Mouse (Mus musculus) cerebellum, adult 2 months (tissue): ENCODE measurements at regions not wholly inside any gene's neighbourhood (a gene's known extent, or its start where the extent isn't known, plus 50 kb on each side); places are given as distances from the start of the nearest gene placed in this dataset.

ENCODE experiments used
- CTCF ChIP-seq: fragments of 200-500 bp; IDR thresholded peaks from 2 replicates; pipeline ENCODE4 v1.5.1; 2011; ENCODE audit warnings: low read depth, mild to moderate bottlenecking, control low read depth, low read length, moderate library complexity, borderline replicate concordance; ENCODE audit not compliant: insufficient read depth
- POLR2A ChIP-seq: fragments of 200-500 bp; IDR thresholded peaks from 2 replicates; pipeline ENCODE4 v1.6.1; 2011; ENCODE audit warnings: low read length, control low read depth, borderline replicate concordance; ENCODE audit not compliant: insufficient read depth

DNA sequence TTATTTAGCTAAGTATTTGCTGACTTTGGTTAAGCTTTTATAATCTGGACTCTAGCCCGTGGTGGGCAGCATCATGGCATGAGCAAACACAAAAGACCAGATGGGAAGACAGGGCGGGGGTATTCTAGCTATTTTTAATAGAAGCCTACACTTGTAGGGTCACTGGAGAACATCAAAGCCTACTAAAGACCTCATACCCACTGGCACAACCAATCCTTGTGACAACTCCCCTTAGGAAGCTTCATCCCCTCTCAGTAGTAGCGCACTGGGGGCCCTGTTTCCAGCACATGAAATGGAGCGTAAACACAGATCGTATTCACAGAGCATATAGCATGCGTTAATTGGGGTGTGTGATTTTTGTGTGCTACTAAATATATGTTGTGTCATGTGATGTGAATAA lies 202.4 kb downstream of the Smoc2 start:
- no peak for TF ChIP-seq CTCF
- no peak for TF ChIP-seq POLR2A
